Mouse (Mus musculus): ENCODE measurements around the gene Sap30bp.

GRCm38 (mm10) chr11:115900561-115901337, 32.3 kb upstream of the Sap30bp start:
- no peak for TF ChIP-seq CTCF (IDR thresholded peaks at IDR 0.05; ENCODE audit: low read depth, low read length)
- no peak for TF ChIP-seq POLR2A (IDR thresholded peaks at IDR 0.05; ENCODE audit: insufficient read depth, low read length)
- no peak for TF ChIP-seq EP300 (IDR thresholded peaks at IDR 0.05; ENCODE audit: insufficient read depth, low read depth, low read length)
